Mouse (Mus musculus): ENCODE measurements around the gene Ehmt2.

GRCm38 (mm10) chr17:34962125-34962524, 63.9 kb downstream of the Ehmt2 start:
- TF ChIP-seq GATA1 (IDR thresholded peaks at IDR 0.05; ENCODE audit: borderline replicate concordance, low read length) (no peak), FLI1 (IDR thresholded peaks at IDR 0.05; ENCODE audit: low read length) (no peak)

All from megakaryocyte, embryonic 14.5 days (primary cell).